Mouse (Mus musculus) liver, postnatal 0 days (tissue): ENCODE measurements at regions not wholly inside any gene's neighbourhood (a gene's known extent, or its start where the extent isn't known, plus 50 kb on each side); places are given as distances from the start of the nearest gene placed in this dataset.

Source experiments
- CTCF ChIP-seq: sonication (generic); IDR thresholded peaks from 2 replicates; pipeline ENCODE4 v1.5.1; 2016; ENCODE audit warnings: antibody characterized with exemption, low read depth
- EP300 ChIP-seq: IDR thresholded peaks from 2 replicates; pipeline ENCODE4 v1.6.1; 2016; ENCODE audit warnings: antibody characterized with exemption, low read depth, mild to moderate bottlenecking

- TF ChIP-seq CTCF (no peak), EP300 (no peak)
Observed at GRCm38 (mm10) chr3:4763076-4763475, 987.5 kb upstream of the Gm8797 start.
